Mouse (Mus musculus) bone marrow macrophage, adult 2 months (primary cell): ENCODE results near the gene Ppp1r9b. TPM values are rescaled to one million over a fixed set of nuclear protein-coding genes. Genes with fewer than 3 reads are reported as not detected.
A peak's percentile ranks its signal among the peaks of the same experiment; 100 is the strongest.

Experiments used
- H3K27ac ChIP-seq: 2 replicates; pipeline ENCODE4 v1.5.1; 2012; ENCODE audit warnings: low read depth, low read length; ENCODE audit not compliant: insufficient read depth
- H3K4me1 ChIP-seq: 2 replicates; pipeline ENCODE4 v1.6.1; 2012; ENCODE audit warnings: low read length; ENCODE audit not compliant: control insufficient read depth, insufficient read depth
- H3K4me3 ChIP-seq: 2 replicates; pipeline ENCODE4 v1.5.1; 2012; ENCODE audit warnings: mild to moderate bottlenecking, low read length, moderate library complexity; ENCODE audit not compliant: insufficient read depth
- CTCF ChIP-seq: IDR thresholded peaks from 2 replicates; pipeline ENCODE4 v1.5.1; 2012; ENCODE audit warnings: low read depth, mild to moderate bottlenecking, low read length, moderate library complexity
- POLR2A ChIP-seq: IDR thresholded peaks from 2 replicates; pipeline ENCODE4 v1.6.1; 2012; ENCODE audit warnings: mild to moderate bottlenecking, low read depth, low read length, borderline replicate concordance
- polyA plus RNA-seq: library from polyadenylated mRNA; stranded (reverse); fragments of >200 nt; gene quantifications from 2 replicates; pipeline ENCODE4 v1.2.4, GENCODE M21; 2012; ENCODE audit not compliant: missing spikeins, insufficient read depth, insufficient read length

The Ppp1r9b gene
- polyA plus RNA-seq = 166 and 176 TPM in 2 replicates

DNA sequence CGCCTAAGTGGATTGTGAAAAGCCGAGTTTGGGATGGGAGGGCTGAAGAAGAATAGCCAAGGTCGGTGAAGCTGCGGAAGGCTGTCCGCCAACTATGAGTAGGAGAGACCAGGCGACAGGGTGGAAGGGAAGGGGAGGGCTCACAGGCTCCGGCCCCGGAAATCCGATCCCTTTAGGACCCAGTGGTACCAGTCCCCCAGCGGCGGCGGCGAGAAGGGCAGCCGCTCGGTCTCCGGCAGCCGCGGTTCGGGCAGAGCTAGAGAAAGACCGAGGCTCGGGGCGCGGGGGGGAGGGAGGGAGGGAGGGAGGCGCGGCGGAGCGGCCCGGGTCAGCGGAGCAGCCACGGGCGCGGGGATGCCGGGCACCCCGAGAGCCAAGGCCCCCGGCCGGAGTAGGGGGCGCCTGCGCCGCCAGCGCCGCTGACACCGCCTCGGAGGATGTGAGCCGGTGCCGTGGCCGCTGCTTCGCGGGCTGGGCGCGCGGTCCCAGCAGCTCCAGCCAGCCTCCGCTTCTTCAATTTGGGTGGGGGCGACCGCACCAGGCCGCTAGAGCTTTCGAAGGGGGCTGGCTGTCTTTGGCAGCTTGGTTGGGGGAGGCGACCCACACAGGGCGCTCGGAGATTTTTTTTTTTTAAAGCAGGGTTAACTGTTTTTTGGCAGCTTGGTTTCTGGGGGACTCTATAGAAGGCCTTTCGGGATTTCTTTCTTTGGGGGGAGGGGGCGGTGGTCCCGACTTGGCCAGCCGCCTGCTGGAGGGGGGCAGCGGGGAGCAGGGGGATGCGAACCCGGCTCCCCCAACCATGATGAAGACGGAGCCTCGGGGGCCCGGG is at the start of gene Ppp1r9b:
TSS of gene Ppp1r9b (plus strand) at position 287 of the 829 bp plus-strand sequence.
- H3K4me1 ChIP-seq = peaks cover 45% of the 10 kb centered on the region
- 0 out of 2 replicates have a peak, but pooled peaks have one; percentile 20 for TF ChIP-seq POLR2A
- TF ChIP-seq CTCF = no peak
- peak within 1 kb of the TSS; percentile 99 for H3K27ac ChIP-seq
- H3K4me3 ChIP-seq = peak within 1 kb of the TSS; percentile 87

DNA sequence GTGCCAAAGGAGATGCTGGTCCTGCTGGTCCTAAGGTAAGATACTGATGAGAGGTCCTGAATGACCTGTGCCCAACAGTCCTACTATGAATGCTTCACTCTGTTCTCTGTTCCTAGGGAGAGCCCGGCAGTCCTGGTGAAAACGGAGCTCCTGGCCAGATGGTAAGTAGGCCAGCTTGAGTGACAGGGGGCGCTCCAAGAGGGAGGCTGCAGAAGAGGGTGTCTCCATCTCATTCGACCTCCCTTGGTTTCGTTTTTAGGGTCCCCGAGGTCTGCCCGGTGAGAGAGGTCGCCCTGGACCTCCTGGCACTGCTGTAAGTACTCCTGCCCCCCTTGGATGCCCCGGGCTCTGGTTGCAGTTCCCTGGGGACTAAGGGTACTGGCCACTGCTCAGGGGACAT is 49.7 kb upstream of the Ppp1r9b start:
- H3K4me3 ChIP-seq = no peak overlapping the region
- no peak overlapping the region for H3K27ac ChIP-seq
- TF ChIP-seq POLR2A = no peak
- TF ChIP-seq CTCF = no peak
- peaks cover 2% of the 10 kb centered on the region; the same call in 1 of the 2 replicates for H3K4me1 ChIP-seq

DNA sequence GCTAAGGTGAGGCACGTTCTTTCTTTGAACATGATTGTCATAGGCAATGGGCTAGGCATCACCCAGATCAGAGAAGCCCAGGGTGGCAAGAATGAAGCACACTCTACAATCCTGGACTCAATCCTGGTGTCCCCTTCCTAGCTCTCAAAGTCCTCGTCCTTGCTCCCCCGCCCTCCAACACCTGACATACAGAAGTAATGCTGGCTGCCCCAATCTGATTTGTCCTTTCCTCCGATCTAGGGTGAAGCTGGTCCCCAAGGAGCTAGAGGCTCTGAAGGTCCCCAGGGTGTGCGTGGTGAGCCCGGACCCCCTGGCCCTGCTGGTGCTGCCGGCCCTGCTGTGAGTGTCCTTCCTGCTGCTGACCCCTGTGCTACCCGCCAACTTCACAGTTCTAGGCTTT is 49.1 kb upstream of the Ppp1r9b start:
- Histone ChIP-seq H3K4me1 (peaks cover 2% of the 10 kb centered on the region; the same call in 1 of the 2 replicates), H3K4me3 (no peak overlapping the region), H3K27ac (no peak overlapping the region)
- no peak for TF ChIP-seq POLR2A

DNA sequence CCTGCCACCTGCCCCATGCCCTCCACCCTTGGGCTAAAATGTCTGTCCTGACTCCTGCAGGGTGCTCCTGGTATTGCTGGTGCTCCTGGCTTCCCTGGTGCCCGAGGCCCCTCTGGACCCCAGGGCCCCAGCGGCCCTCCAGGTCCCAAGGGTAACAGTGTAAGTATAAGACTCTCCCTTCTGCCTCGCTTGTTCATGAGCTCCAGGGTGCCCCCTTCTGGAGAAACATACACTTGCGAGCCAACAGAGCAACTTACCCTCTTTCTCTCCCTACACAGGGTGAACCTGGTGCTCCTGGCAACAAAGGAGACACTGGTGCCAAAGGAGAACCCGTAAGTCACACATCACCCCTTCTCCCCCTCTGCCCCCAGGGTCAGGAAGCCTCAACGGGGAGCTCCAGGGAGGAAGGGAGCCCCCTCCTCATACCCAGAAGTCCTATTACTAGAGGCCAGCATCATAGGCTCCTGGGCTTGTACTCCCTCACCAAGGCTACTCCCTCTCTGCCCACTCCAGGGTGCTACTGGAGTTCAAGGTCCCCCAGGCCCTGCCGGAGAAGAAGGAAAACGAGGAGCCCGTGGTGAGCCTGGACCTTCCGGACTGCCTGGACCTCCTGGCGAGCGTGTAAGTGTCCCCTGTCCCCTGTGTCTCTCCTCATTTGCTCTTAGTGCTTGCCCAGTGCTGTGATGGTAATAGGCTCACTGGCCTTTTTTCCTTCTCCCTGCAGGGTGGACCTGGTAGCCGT is 48.4 kb upstream of the Ppp1r9b start:
- TF ChIP-seq CTCF (peak; percentile 23; the same call in 1 of the 2 replicates), POLR2A (no peak)
- Histone ChIP-seq H3K27ac (no peak overlapping the region), H3K4me3 (no peak overlapping the region), H3K4me1 (peaks cover 1% of the 10 kb centered on the region; the same call in 1 of the 2 replicates)

- Histone ChIP-seq H3K27ac (no peak overlapping the region), H3K4me3 (no peak overlapping the region), H3K4me1 (no peaks in the 10 kb centered on the region)
- TF ChIP-seq POLR2A = no peak
- TF ChIP-seq CTCF = no peak
These were observed 47.8 kb upstream of the Ppp1r9b start for GRCm38 (mm10) chr11:94943054-94943453.

GRCm38 (mm10) chr11:94944295-94944694 is 46.5 kb upstream of the Ppp1r9b start:
- TF ChIP-seq POLR2A (no peak), CTCF (no peak)
- no peaks in the 10 kb centered on the region for H3K4me1 ChIP-seq
- H3K27ac ChIP-seq = no peak overlapping the region
- H3K4me3 ChIP-seq = no peak overlapping the region

- no peak overlapping the region for H3K4me3 ChIP-seq
- TF ChIP-seq POLR2A (no peak), CTCF (no peak)
- no peaks in the 10 kb centered on the region for H3K4me1 ChIP-seq
- H3K27ac ChIP-seq = no peak overlapping the region
These were observed 45.6 kb upstream of the Ppp1r9b start for GRCm38 (mm10) chr11:94945236-94945635.

DNA sequence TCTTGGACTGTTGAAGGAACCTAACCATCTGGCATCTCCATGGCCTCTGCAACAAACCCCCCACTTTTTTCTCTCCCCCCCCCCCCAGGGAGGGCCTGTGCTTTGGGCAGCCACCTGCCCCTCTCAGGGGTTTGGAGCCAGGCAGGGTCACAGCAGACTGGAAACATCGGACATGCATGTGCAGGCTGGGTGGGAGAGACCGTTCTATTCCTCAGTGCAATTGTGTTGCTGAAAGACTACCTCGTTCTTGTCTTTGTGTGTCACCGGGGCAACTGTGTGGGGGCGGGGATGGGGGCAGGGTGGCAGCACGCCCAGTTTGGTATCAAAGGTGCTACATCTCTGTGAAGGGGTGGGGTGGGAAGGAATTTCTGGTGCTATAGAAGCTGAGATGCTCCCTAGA is 38.7 kb upstream of the Ppp1r9b start:
- Histone ChIP-seq H3K4me3 (no peak overlapping the region), H3K4me1 (no peaks in the 10 kb centered on the region), H3K27ac (no peak overlapping the region)
- no peak for TF ChIP-seq CTCF
- TF ChIP-seq POLR2A = no peak

- H3K4me1 ChIP-seq = no peaks in the 10 kb centered on the region
- TF ChIP-seq CTCF (no peak), POLR2A (no peak)
- no peak overlapping the region for H3K4me3 ChIP-seq
- H3K27ac ChIP-seq = no peak overlapping the region
These were observed 35.7 kb upstream of the Ppp1r9b start for GRCm38 (mm10) chr11:94955103-94955502.

GRCm38 (mm10) chr11:94957693-94958064 is 33.2 kb upstream of the Ppp1r9b start:
- no peak overlapping the region for H3K27ac ChIP-seq
- TF ChIP-seq CTCF (no peak), POLR2A (no peak)
- H3K4me3 ChIP-seq = no peak overlapping the region
- H3K4me1 ChIP-seq = no peaks in the 10 kb centered on the region
